Mouse (Mus musculus): ENCODE measurements around the gene Tmem141. TPM values are rescaled to one million over a fixed set of nuclear protein-coding genes. Genes with fewer than 3 reads are reported as not detected.

The Tmem141 gene
- polyA plus RNA-seq, 1 experiment from 2014 or later = 25.0 TPM

GRCm38 (mm10) chr2:25634046-25634445, 12.2 kb upstream of the Tmem141 start:
- Histone ChIP-seq H3K4me2 (no peak overlapping the region), H3K4me1 (no peaks in the 10 kb centered on the region), H3K27me3 (replicated peaks) (no peaks in the 10 kb centered on the region), H3K9me3 (no peaks in the 10 kb centered on the region), H3K27ac (no peak overlapping the region), H3K36me3 (no peaks in the 10 kb centered on the region), H3K9ac (no peak overlapping the region), H3K4me3 (replicated peaks) (no peak overlapping the region)
- no peak for ATAC-seq (ENCODE audit: insufficient read depth, low FRiP score, low read depth)
- WGBS = 47% methylated on average over 1 of the region's 1 CpGs

DNA sequence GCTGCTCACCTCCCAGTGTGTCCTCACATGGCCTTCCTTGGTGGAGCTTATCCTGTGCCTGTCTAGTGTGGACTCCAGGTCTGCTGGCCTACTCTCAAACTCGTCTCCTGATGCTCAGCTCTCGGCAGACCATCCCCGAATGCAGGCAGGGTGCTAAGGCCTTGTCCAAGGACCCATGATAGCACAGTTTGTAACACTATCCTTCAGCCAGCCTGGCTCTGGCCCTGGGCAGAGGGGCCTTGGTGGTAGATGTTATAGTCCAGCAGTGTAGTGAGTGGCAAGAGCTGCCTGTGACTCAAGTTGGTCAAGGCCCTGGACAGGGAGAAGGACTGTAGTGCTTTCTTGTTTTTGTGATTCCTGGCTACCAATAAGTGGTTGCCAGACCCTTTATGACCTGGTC, 11.8 kb upstream of the Tmem141 start:
- no peaks in the 10 kb centered on the region for H3K27me3 ChIP-seq (replicated peaks)
- no peak overlapping the region for H3K27ac ChIP-seq
- no peak for ATAC-seq (ENCODE audit: insufficient read depth, low FRiP score, low read depth)
- no peak overlapping the region for H3K4me3 ChIP-seq (replicated peaks)
- no peaks in the 10 kb centered on the region for H3K4me1 ChIP-seq
- WGBS = 83% methylated on average over 3 of the region's 3 CpGs
- no peaks in the 10 kb centered on the region for H3K36me3 ChIP-seq
- no peaks in the 10 kb centered on the region for H3K9me3 ChIP-seq
- H3K9ac ChIP-seq = no peak overlapping the region
- no peak overlapping the region for H3K4me2 ChIP-seq

- Histone ChIP-seq H3K9me3 (no peaks in the 10 kb centered on the region), H3K27me3 (replicated peaks) (no peaks in the 10 kb centered on the region), H3K9ac (no peak overlapping the region), H3K27ac (no peak overlapping the region), H3K36me3 (no peaks in the 10 kb centered on the region), H3K4me3 (replicated peaks) (no peak overlapping the region), H3K4me2 (no peak overlapping the region), H3K4me1 (no peaks in the 10 kb centered on the region)
- 42% methylated on average over 4 of the region's 4 CpGs for WGBS
- no peak for ATAC-seq (ENCODE audit: insufficient read depth, low FRiP score, low read depth)
These were observed 6.9 kb upstream of the Tmem141 start for GRCm38 (mm10) chr2:25628738-25629137.

DNA sequence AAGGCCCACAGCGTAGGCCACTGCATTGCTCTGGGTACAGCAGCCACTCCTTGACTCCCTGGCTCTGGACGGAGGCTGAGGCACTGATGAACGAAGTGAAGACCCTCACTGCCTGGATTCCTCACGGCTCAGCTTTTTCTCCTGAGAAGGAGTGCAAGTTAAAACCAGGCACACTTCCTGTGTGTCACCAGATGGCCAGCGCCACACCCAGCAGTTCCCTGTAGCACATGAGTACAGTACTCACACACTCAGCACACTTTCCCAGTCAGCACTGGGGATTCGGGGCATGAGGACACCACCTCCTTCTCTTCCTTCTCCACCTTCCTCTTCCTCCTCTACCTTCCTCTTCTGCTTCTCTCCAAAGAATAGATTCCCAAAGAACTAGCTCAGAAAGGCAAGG, 6.0 kb upstream of the Tmem141 start, which contains the start of gene Fcna:
Gene Fcna (minus strand): TSS at position 220 of the 400 bp plus-strand sequence.
- WGBS = 73% methylated on average over 6 of the region's 6 CpGs
- H3K27ac ChIP-seq = no peak within 1 kb of the TSS
- ATAC-seq (ENCODE audit: insufficient read depth, low FRiP score, low read depth) = no peak
- no peaks in the 10 kb centered on the region for H3K36me3 ChIP-seq
- no peaks in the 10 kb centered on the region for H3K9me3 ChIP-seq
- no peaks in the 10 kb centered on the region for H3K4me1 ChIP-seq
- no peak within 1 kb of the TSS for H3K4me3 ChIP-seq (replicated peaks)
- no peak within 1 kb of the TSS for H3K9ac ChIP-seq
- H3K4me2 ChIP-seq = no peak within 1 kb of the TSS
- H3K27me3 ChIP-seq (replicated peaks) = no peaks in the 10 kb centered on the region

DNA sequence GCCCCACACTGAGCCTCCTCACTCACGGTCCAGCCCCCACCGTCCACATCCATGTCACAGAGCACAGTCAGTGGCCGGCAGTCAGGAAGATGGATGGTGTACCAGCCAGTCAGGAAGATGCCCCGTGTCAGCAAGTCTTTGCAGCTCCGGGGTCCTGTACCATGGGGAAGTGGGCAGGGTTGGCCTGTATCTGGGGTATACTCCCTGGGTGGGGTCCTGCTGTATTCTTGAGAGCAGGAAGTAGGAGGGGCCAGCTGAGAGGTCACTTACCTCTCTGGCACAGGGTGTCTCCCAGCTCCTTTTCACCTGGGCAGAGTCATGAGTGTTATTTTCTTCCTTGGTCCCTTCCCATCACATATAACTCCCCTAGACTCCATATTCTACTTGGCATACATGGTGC, 4.2 kb upstream of the Tmem141 start:
- ATAC-seq (ENCODE audit: insufficient read depth, low FRiP score, low read depth) = no peak
- 34% methylated on average over 5 of the region's 5 CpGs for WGBS
- H3K27ac ChIP-seq = no peak overlapping the region
- H3K9ac ChIP-seq = no peak overlapping the region
- H3K4me1 ChIP-seq = 0 out of 2 replicates have a peak, but pooled peaks cover 2% of the 10 kb centered on the region
- no peaks in the 10 kb centered on the region for H3K36me3 ChIP-seq
- no peaks in the 10 kb centered on the region for H3K9me3 ChIP-seq
- H3K27me3 ChIP-seq (replicated peaks) = no peaks in the 10 kb centered on the region
- H3K4me2 ChIP-seq = no peak overlapping the region
- no peak overlapping the region for H3K4me3 ChIP-seq (replicated peaks)

GRCm38 (mm10) chr2:25620852-25621228, 965 bp downstream of the Tmem141 start:
- no peak for ATAC-seq (ENCODE audit: insufficient read depth, low FRiP score, low read depth)
- Histone ChIP-seq H3K27ac (no peak overlapping the region), H3K4me2 (peak overlapping the region; percentile 87), H3K27me3 (replicated peaks) (peaks cover 23% of the 10 kb centered on the region), H3K9me3 (no peaks in the 10 kb centered on the region), H3K36me3 (no peaks in the 10 kb centered on the region), H3K4me1 (peaks cover 10% of the 10 kb centered on the region; the same call in 1 of the 2 replicates), H3K9ac (no peak overlapping the region), H3K4me3 (replicated peaks) (no peak overlapping the region)
- 76% methylated on average over 4 of the region's 4 CpGs for whole genome bisulfite sequencing

- Histone ChIP-seq H3K27ac (no peak overlapping the region), H3K4me2 (no peak overlapping the region), H3K9me3 (no peaks in the 10 kb centered on the region), H3K9ac (no peak overlapping the region), H3K4me3 (replicated peaks) (no peak overlapping the region), H3K27me3 (replicated peaks) (peaks cover 27% of the 10 kb centered on the region), H3K36me3 (no peaks in the 10 kb centered on the region), H3K4me1 (peaks cover 12% of the 10 kb centered on the region; the same call in 1 of the 2 replicates)
- ATAC-seq (ENCODE audit: insufficient read depth, low FRiP score, low read depth) = no peak
- 72% methylated on average over 6 of the region's 6 CpGs for WGBS
These were observed 1.4 kb downstream of the Tmem141 start for GRCm38 (mm10) chr2:25620386-25620785.

GRCm38 (mm10) chr2:25617578-25617977, 4.2 kb downstream of the Tmem141 start, which contains the start of gene Ccdc183:
TSS of gene Ccdc183 (minus strand) at chr2:25617678.
- H3K4me2 ChIP-seq = peak within 1 kb of the TSS; percentile 46; the same call in 1 of the 2 replicates
- H3K27ac ChIP-seq = no peak within 1 kb of the TSS
- no peaks in the 10 kb centered on the region for H3K9me3 ChIP-seq
- 81% methylated on average over 3 of the region's 3 CpGs for WGBS
- peaks cover 31% of the 10 kb centered on the region for H3K27me3 ChIP-seq (replicated peaks)
- no peaks in the 10 kb centered on the region for H3K36me3 ChIP-seq
- peaks cover 12% of the 10 kb centered on the region; the same call in 1 of the 2 replicates for H3K4me1 ChIP-seq
- no peak within 1 kb of the TSS for H3K9ac ChIP-seq
- ATAC-seq (ENCODE audit: insufficient read depth, low FRiP score, low read depth) = no peak
- H3K4me3 ChIP-seq (replicated peaks) = no peak within 1 kb of the TSS

DNA sequence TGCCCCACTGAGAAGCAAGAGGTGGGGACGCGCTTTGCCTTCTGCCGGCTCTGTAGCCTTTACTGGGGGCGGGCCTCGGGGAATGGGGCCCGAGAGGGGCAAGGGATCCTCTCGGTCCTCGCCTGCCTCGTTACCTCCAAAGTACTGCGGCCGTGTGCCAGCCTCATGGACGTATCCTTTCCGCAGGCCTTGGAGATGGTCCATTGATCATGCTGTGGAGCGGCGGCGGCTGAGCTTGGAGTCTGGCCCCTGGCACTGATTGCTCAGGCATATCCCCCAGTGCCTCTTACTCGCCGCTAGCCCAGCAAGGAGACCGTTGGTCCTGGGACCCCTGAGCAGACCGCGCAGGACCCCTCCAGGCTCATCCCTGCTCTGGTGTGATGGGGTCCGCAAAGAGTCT, 5.4 kb downstream of the Tmem141 start:
- H3K4me2 ChIP-seq = peak overlapping the region; percentile 46
- H3K27ac ChIP-seq = no peak overlapping the region
- H3K4me3 ChIP-seq (replicated peaks) = peak overlapping the region; percentile 19; the same call in 1 of the 2 replicates
- H3K27me3 ChIP-seq (replicated peaks) = peaks cover 31% of the 10 kb centered on the region
- H3K4me1 ChIP-seq = peaks cover 10% of the 10 kb centered on the region; the same call in 1 of the 2 replicates
- H3K9ac ChIP-seq = no peak overlapping the region
- ATAC-seq (ENCODE audit: insufficient read depth, low FRiP score, low read depth) = no peak
- no peaks in the 10 kb centered on the region for H3K36me3 ChIP-seq
- H3K9me3 ChIP-seq = no peaks in the 10 kb centered on the region
- WGBS = 14% methylated on average over 22 of the region's 22 CpGs

DNA sequence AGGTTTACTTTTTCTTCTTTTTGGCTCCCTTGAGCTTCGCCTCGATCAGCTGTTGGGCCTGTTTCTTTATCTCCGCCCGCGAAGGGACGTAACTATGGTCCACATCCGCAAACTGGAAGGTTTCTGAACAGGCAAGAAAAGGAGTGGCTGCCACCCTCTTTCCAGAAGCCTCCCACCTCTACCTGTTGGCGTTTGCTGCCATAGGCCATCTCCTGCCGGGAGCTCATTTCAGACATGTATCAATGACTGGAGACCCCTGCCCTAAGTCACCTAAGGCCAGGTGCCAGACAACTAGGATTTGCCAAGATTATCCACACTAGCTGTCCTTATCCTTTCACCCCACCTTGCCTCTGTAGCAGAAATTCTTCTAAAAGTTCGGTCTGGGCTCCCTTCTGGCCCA, 13.1 kb downstream of the Tmem141 start:
- no peaks in the 10 kb centered on the region for H3K27me3 ChIP-seq (replicated peaks)
- H3K9me3 ChIP-seq = no peaks in the 10 kb centered on the region
- peak overlapping the region; percentile 66 for H3K4me2 ChIP-seq
- no peak for ATAC-seq (ENCODE audit: insufficient read depth, low FRiP score, low read depth)
- H3K36me3 ChIP-seq = no peaks in the 10 kb centered on the region
- H3K4me1 ChIP-seq = peaks cover 15% of the 10 kb centered on the region
- H3K9ac ChIP-seq = no peak overlapping the region
- peak overlapping the region; percentile 100 for H3K4me3 ChIP-seq (replicated peaks)
- peak overlapping the region; percentile 95; the same call in 1 of the 2 replicates for H3K27ac ChIP-seq
- 53% methylated on average over 10 of the region's 10 CpGs for WGBS

- peaks cover 15% of the 10 kb centered on the region for H3K4me1 ChIP-seq
- ATAC-seq (ENCODE audit: insufficient read depth, low FRiP score, low read depth) = peak; percentile 90
- H3K27ac ChIP-seq = peak within 1 kb of the TSS; percentile 95
- no peaks in the 10 kb centered on the region for H3K36me3 ChIP-seq
- peak within 1 kb of the TSS; percentile 100 for H3K4me3 ChIP-seq (replicated peaks)
- no peaks in the 10 kb centered on the region for H3K27me3 ChIP-seq (replicated peaks)
- under 1% methylated on average over 80 of the region's 80 CpGs for WGBS
- H3K4me2 ChIP-seq = peak within 1 kb of the TSS; percentile 66
- H3K9ac ChIP-seq = peak within 1 kb of the TSS; percentile 99
- no peaks in the 10 kb centered on the region for H3K9me3 ChIP-seq
These were observed 13.8 kb downstream of the Tmem141 start, which contains the start of gene Rabl6 for GRCm38 (mm10) chr2:25607761-25608622. TSS of gene Rabl6 (minus strand) at chr2:25608521.

DNA sequence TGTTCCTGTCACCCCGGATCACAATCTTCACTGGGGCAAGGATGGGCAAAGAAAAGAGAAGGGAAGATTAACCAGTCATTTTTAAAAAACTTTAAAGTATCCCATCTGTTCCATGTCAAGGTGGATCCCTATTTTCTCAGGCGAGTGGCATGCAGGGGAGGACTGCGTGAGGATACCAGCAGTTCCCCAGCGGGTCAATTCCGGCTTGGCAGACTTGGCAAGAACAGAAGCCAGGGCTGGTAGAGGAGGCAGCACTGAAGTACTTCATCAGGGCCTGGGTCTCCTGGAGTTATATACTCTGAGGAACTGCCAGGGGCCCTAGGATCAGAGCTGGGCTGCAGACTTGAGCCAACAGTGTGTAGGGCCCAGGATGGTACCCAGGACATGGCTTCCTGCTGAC, 19.3 kb downstream of the Tmem141 start:
- Histone ChIP-seq H3K4me2 (no peak overlapping the region), H3K27me3 (replicated peaks) (no peaks in the 10 kb centered on the region), H3K27ac (no peak overlapping the region), H3K4me1 (peaks cover 10% of the 10 kb centered on the region), H3K36me3 (peaks cover 48% of the 10 kb centered on the region), H3K9ac (no peak overlapping the region), H3K9me3 (no peaks in the 10 kb centered on the region), H3K4me3 (replicated peaks) (no peak overlapping the region)
- no peak for ATAC-seq (ENCODE audit: insufficient read depth, low FRiP score, low read depth)
- 91% methylated on average over 5 of the region's 5 CpGs for WGBS
